Mouse (Mus musculus) embryonic facial prominence, embryonic 12.5 days (tissue): Measurements from ENCODE around the gene Ankrd42. TPM values are rescaled to one million over a fixed set of nuclear protein-coding genes. Genes with fewer than 3 reads are reported as not detected.

Experiments
- ATAC-seq: fragments of 200-750 bp; cut with Nextera tagmentation; 2 replicates; pipeline ENCODE4 v1.8.0; 2017; ENCODE audit not compliant: insufficient number of reproducible peaks, insufficient read depth, low FRiP score, low TSS enrichment
- H3K27ac ChIP-seq: fragments of 300-500 bp; sonication (generic); 2 replicates; pipeline ENCODE4 v1.5.1; 2016; ENCODE audit warnings: mild to moderate bottlenecking
- H3K27me3 ChIP-seq: fragments of 300-500 bp; sonication (generic); 2 replicates; pipeline ENCODE4 v1.6.1; 2016; ENCODE audit warnings: mild to moderate bottlenecking, moderate library complexity
- H3K36me3 ChIP-seq: fragments of 300-500 bp; sonication (generic); 2 replicates; pipeline ENCODE4 v1.6.1; 2016; ENCODE audit warnings: mild to moderate bottlenecking
- H3K4me1 ChIP-seq: fragments of 300-500 bp; sonication (generic); 2 replicates; pipeline ENCODE4 v1.6.1; 2016
- H3K4me2 ChIP-seq: fragments of 300-500 bp; sonication (generic); replicated peaks from 2 replicates; pipeline ENCODE4 v1.6.1; 2016; ENCODE audit warnings: mild to moderate bottlenecking, moderate library complexity
- H3K4me3 ChIP-seq: fragments of 300-500 bp; sonication (generic); 2 replicates; pipeline ENCODE4 v1.5.1; 2016; ENCODE audit warnings: mild to moderate bottlenecking
- H3K9ac ChIP-seq: fragments of 300-500 bp; sonication (generic); 2 replicates; pipeline ENCODE4 v1.6.1; 2016; ENCODE audit warnings: mild to moderate bottlenecking, moderate library complexity
- H3K9me3 ChIP-seq: fragments of 300-500 bp; sonication (generic); 2 replicates; pipeline ENCODE4 v1.6.1; 2016; ENCODE audit warnings: mild to moderate bottlenecking, moderate library complexity
- WGBS: fragments of 180-500 bp; shearing (Covaris S2); methylation state at CpG from one replicate; pipeline ENCODE4 v1.1.7; 2016; 5-methylcytosine and 5-hydroxymethylcytosine counted together
- polyA plus RNA-seq: library from polyadenylated mRNA; unstranded; fragments of >200 nt; fragmentation: Nextera tagmentation; extraction: Ambion mirVana; gene quantifications from 2 replicates; pipeline ENCODE4 v1.2.1, GENCODE M21; 2016

Gene Ankrd42
- polyA plus RNA-seq, 1 experiment from 2014 or later: 11.7 TPM

DNA sequence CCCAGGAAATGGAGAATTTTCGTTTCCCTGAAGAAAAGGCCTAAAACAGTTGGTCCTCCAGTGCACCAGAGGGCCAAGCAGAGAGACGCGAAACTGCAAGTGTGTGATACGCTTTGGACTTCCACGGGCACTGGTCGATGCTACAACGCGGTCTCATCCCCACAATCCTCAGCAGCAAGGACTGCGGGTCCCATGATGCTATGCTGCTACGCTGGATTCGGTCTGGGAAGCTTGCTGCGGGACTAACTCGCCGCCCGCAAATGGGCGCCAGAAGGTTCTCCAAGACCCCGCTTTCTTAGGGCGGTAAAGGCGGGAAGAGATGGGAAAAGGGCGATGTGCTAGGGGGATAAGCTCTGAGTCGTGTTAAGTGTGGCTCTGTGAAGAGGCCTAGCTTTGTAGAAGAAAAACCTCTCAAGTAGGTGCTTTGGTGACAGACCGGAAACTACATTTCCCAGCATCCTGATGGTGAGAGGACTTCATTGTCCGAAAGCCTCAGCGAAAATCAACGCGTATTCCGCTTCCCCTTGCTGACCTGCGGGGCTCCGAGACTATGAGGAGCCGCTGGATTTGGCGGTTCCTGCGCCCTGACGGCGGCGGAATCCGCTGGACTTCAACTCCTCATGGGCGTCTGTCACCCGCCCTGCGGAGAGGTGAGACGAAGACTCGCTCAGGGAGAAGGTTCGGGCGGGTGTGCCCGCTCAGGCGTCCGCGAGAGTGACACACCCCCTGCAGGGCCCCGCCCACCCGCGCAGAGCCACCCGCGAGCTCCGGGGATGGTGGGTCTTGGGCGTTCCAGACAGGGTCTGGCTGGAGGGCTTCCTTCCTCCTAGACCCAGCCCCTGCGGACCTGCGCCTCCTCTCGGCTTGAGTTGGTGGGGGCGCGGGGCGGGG lies 75.7 kb downstream of the Ankrd42 start, which contains the start of gene Ccdc90b:
TSS of gene Ccdc90b (plus strand) at position 164 of the 891 bp plus-strand sequence.
- no peaks in the 10 kb centered on the region for H3K36me3 ChIP-seq
- WGBS: under 1% methylated on average over 59 of the region's 60 CpGs
- peak; percentile 98 for ATAC-seq
- no peaks in the 10 kb centered on the region for H3K9me3 ChIP-seq
- H3K4me1 ChIP-seq: no peaks in the 10 kb centered on the region
- no peaks in the 10 kb centered on the region for H3K27me3 ChIP-seq
- peak within 1 kb of the TSS; percentile 97 for H3K27ac ChIP-seq
- peak within 1 kb of the TSS; percentile 76 for H3K4me3 ChIP-seq
- peak within 1 kb of the TSS; percentile 56 for H3K4me2 ChIP-seq
- peak within 1 kb of the TSS; percentile 68 for H3K9ac ChIP-seq

GRCm38 (mm10) chr7:92558744-92559143 lies 78.2 kb downstream of the Ankrd42 start:
- H3K4me2 ChIP-seq: no peak overlapping the region
- 92% methylated on average over 2 of the region's 2 CpGs for WGBS
- no peak overlapping the region for H3K27ac ChIP-seq
- H3K4me3 ChIP-seq: no peak overlapping the region
- ATAC-seq: no peak
- no peak overlapping the region for H3K9ac ChIP-seq
- H3K9me3 ChIP-seq: no peaks in the 10 kb centered on the region
- H3K36me3 ChIP-seq: no peaks in the 10 kb centered on the region
- no peaks in the 10 kb centered on the region for H3K4me1 ChIP-seq
- H3K27me3 ChIP-seq: no peaks in the 10 kb centered on the region

GRCm38 (mm10) chr7:92550990-92551392 lies 86.0 kb downstream of the Ankrd42 start:
- H3K27ac ChIP-seq: no peak overlapping the region
- no peak overlapping the region for H3K4me3 ChIP-seq
- no peaks in the 10 kb centered on the region for H3K36me3 ChIP-seq
- H3K9me3 ChIP-seq: no peaks in the 10 kb centered on the region
- no peaks in the 10 kb centered on the region for H3K4me1 ChIP-seq
- 52% methylated on average over 4 of the region's 4 CpGs for WGBS
- H3K4me2 ChIP-seq: no peak overlapping the region
- no peaks in the 10 kb centered on the region for H3K27me3 ChIP-seq
- no peak for ATAC-seq
- no peak overlapping the region for H3K9ac ChIP-seq

DNA sequence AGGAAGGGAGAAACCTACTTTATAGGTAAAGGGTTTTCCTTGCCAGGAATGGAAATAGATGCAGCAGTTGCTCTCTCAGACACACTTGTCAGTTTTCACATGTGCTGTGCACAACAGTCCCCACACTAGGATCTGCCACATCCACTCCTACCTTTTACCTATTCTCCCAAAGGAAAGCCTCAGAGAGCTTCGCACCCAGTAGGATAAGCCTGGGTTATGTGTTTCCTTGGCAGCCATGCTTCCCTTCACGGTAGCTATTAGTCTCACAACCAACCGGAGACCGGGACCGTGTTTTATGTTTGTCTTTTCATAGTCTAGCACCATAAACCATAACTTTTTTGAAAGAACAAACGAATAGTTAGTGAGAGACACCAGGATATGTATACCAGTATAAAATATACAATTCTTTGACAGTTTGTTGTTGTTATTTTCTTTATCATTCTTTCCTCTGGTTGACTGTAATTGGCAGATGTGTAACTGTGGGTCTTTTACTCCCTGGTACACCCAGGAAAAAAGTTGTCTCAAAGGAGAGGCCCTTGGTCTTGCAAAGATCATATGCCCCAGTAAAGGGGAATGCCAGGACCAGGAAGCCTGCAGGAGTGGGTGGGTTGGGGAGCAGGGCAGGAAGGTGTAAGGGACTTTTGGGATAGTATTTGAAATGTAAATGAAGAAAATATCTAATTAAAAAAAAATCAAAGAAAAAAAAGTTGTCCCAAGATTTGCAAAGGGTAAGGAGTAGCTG lies 86.5 kb downstream of the Ankrd42 start:
- WGBS: 92% methylated on average over 6 of the region's 6 CpGs
- no peak for ATAC-seq
- Histone ChIP-seq H3K36me3 (no peaks in the 10 kb centered on the region), H3K9ac (no peak overlapping the region), H3K4me3 (no peak overlapping the region), H3K9me3 (no peaks in the 10 kb centered on the region), H3K27me3 (no peaks in the 10 kb centered on the region), H3K27ac (no peak overlapping the region), H3K4me2 (no peak overlapping the region), H3K4me1 (no peaks in the 10 kb centered on the region)

DNA sequence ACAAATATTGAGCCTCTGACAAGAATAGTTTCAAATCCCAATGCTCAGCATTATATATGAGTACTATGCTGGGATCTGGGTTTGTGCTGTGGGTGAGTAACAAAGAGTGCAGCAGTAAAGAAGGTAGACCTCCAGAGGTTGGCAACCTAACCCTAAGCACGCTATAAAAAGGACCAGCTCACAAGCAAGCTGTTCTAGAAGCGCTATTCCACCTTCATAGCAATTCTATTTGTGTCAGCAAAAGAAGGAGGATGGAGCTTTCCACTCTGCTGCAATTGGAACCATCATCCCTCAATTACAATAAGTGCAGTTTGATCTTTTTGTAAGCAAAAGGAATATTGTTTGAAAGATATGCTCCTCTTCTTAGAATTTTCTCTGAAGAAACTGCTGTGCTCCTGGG lies 90.2 kb downstream of the Ankrd42 start:
- Histone ChIP-seq H3K27me3 (no peaks in the 10 kb centered on the region), H3K9me3 (no peaks in the 10 kb centered on the region), H3K4me2 (no peak overlapping the region), H3K9ac (no peak overlapping the region), H3K27ac (no peak overlapping the region), H3K4me1 (no peaks in the 10 kb centered on the region), H3K36me3 (no peaks in the 10 kb centered on the region), H3K4me3 (no peak overlapping the region)
- WGBS: 71% methylated on average over 2 of the region's 2 CpGs
- ATAC-seq: no peak

DNA sequence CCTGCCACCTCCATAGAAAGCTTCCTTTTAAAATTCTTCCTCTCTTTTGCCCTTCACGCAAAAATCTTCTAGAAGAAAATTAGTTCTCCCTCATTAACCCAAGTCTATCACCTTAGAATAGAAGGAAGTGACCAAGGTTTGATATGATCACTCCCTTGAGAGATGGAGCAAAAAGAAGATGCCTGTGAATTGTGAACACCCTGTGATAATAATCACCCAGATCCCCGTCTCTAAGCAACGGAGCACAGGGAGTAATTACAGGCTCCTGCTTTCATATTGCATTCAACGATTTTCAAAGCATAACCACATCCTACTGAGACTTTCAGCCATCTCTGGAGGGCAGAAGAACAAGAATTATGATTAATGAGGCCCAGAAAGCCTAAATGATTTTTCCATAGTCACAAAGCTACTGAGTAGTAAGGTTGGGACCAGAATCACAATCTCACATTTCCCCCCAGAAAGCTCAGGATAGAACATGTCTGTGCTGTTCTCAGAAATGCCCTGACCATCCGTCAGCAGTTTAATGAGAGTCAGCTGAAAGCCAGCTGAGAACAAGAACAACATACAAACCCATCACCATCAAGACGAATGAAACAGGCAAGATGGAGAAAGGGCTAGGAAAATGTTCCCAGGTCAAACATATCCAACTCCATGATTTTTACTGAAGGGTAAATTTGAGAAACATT lies 104.4 kb downstream of the Ankrd42 start:
- Histone ChIP-seq H3K4me3 (no peak overlapping the region), H3K27me3 (no peaks in the 10 kb centered on the region), H3K4me2 (no peak overlapping the region), H3K36me3 (no peaks in the 10 kb centered on the region), H3K9ac (no peak overlapping the region), H3K4me1 (no peaks in the 10 kb centered on the region), H3K27ac (no peak overlapping the region), H3K9me3 (no peaks in the 10 kb centered on the region)
- WGBS: 43% methylated on average over 6 of the region's 6 CpGs
- ATAC-seq: no peak

Other genes starting within 250 kb of the Ankrd42 start
- gene Ccdc90b, start 76.0 kb downstream of the Ankrd42 start, polyA plus RNA-seq: 58.3 and 59.3 TPM in 2 replicates
- gene Pcf11, start 32.8 kb upstream of the Ankrd42 start, polyA plus RNA-seq: 32.4 TPM in 2 replicates
- gene Rab30, start 104.5 kb upstream of the Ankrd42 start, polyA plus RNA-seq: 21.8 and 22.0 TPM in 2 replicates
- 15.4 and 18.5 TPM in 2 replicates for gene Ddias, start 237.1 kb upstream of the Ankrd42 start, polyA plus RNA-seq
- 26.1 and 26.3 TPM in 2 replicates for gene Prcp, start 237.3 kb upstream of the Ankrd42 start, polyA plus RNA-seq